Mouse (Mus musculus) C2C12 (cell line): ENCODE data around the gene Clcn3. TPM values are rescaled to one million over a fixed set of nuclear protein-coding genes. Genes with fewer than 3 reads are reported as not detected.

Source experiments
- H3K27me3 ChIP-seq: one replicate; pipeline ENCODE4 v1.6.1; 2011; ENCODE audit not compliant: control insufficient read depth, insufficient read depth, insufficient read length
- H3K36me3 ChIP-seq: one replicate; pipeline ENCODE4 v1.6.1; 2011; ENCODE audit not compliant: control insufficient read depth, insufficient read depth
- H3K4me3 ChIP-seq: one replicate; pipeline ENCODE4 v1.5.1; 2011; ENCODE audit warnings: mild to moderate bottlenecking, control low read depth; ENCODE audit not compliant: poor library complexity, insufficient read depth, severe bottlenecking
- H3K79me2 ChIP-seq: one replicate; pipeline ENCODE4 v1.6.1; 2011; ENCODE audit not compliant: control insufficient read depth, insufficient read depth
- H3K79me3 ChIP-seq: one replicate; pipeline ENCODE4 v1.6.1; 2011; ENCODE audit warnings: low read depth, control low read depth
- H3ac ChIP-seq: one replicate; pipeline ENCODE3; 2011; ENCODE audit warnings: low read depth; ENCODE audit not compliant: control insufficient read depth, insufficient read length
- CEBPB ChIP-seq: IDR thresholded peaks from one replicate; pipeline ENCODE4 v1.6.1; 2011; ENCODE audit warnings: low read depth, mild to moderate bottlenecking, control low read depth, moderate library complexity
- CTCF ChIP-seq: IDR thresholded peaks from one replicate; pipeline ENCODE4 v1.5.1; 2011; ENCODE audit not compliant: control insufficient read depth, insufficient read depth, insufficient read length
- FOSL1 ChIP-seq: IDR thresholded peaks from one replicate; pipeline ENCODE4 v1.8.0; 2011; ENCODE audit warnings: mild to moderate bottlenecking, low read length; ENCODE audit not compliant: poor library complexity, insufficient read depth, severe bottlenecking
- MAX ChIP-seq: IDR thresholded peaks from one replicate; pipeline ENCODE4 v1.6.1; 2011; ENCODE audit warnings: mild to moderate bottlenecking, control low read depth
- MYOD1 ChIP-seq: IDR thresholded peaks from one replicate; pipeline ENCODE4 v1.6.1; 2011; ENCODE audit warnings: low read depth; ENCODE audit not compliant: control insufficient read depth, insufficient read length
- MYOG ChIP-seq: IDR thresholded peaks from one replicate; pipeline ENCODE4 v1.6.1; 2011; ENCODE audit not compliant: control insufficient read depth, insufficient read length; ENCODE audit errors: extremely low read depth
- USF1 ChIP-seq: IDR thresholded peaks from one replicate; pipeline ENCODE4 v1.6.1; 2011; ENCODE audit warnings: low read depth, mild to moderate bottlenecking, control low read depth, moderate library complexity
- polyA plus RNA-seq: library from polyadenylated mRNA; unstranded; fragments of >200 nt; fragmentation: generic; extraction: Trizol; gene quantifications from one replicate; pipeline ENCODE4 v1.2.1, GENCODE M21; 2012; ENCODE audit warnings: missing spikeins

Gene Clcn3
- polyA plus RNA-seq, 1 experiment = 4.4 TPM

GRCm38 (mm10) chr8:60864875-60865274 is 118.2 kb downstream of the Clcn3 start:
- Histone ChIP-seq H3K79me2 (no peaks in the 10 kb centered on the region), H3K4me3 (no peak overlapping the region), H3K27me3 (no peaks in the 10 kb centered on the region), H3ac (no peak overlapping the region), H3K79me3 (no peaks in the 10 kb centered on the region), H3K36me3 (no peaks in the 10 kb centered on the region)
- TF ChIP-seq FOSL1 = peak; percentile 31
- TF ChIP-seq MAX = peak; percentile 64
- TF ChIP-seq USF1 = no peak
- peak; percentile 73 for TF ChIP-seq MYOD1
- TF ChIP-seq MYOG = no peak

- Histone ChIP-seq H3K4me3 (no peak overlapping the region), H3K79me2 (no peaks in the 10 kb centered on the region), H3ac (no peak overlapping the region), H3K36me3 (no peaks in the 10 kb centered on the region), H3K79me3 (no peaks in the 10 kb centered on the region), H3K27me3 (no peaks in the 10 kb centered on the region)
- TF ChIP-seq FOSL1 = no peak
- TF ChIP-seq USF1 = no peak
- no peak for TF ChIP-seq CTCF
- no peak for TF ChIP-seq MAX
- no peak for TF ChIP-seq CEBPB
- TF ChIP-seq MYOD1 = no peak
- TF ChIP-seq MYOG = no peak
Observed at GRCm38 (mm10) chr8:60861783-60862182, 121.3 kb downstream of the Clcn3 start.

GRCm38 (mm10) chr8:60860749-60861148 is 122.4 kb downstream of the Clcn3 start:
- no peaks in the 10 kb centered on the region for H3K27me3 ChIP-seq
- no peak overlapping the region for H3ac ChIP-seq
- no peaks in the 10 kb centered on the region for H3K79me2 ChIP-seq
- TF ChIP-seq MYOD1 (no peak), MAX (no peak), CTCF (no peak), MYOG (no peak), FOSL1 (no peak), USF1 (no peak), CEBPB (no peak)
- H3K4me3 ChIP-seq = no peak overlapping the region
- no peaks in the 10 kb centered on the region for H3K79me3 ChIP-seq
- no peaks in the 10 kb centered on the region for H3K36me3 ChIP-seq

Other genes with a start within 250 kb of the Clcn3 start
- 59.5 TPM for gene Hpf1, start 92.9 kb downstream of the Clcn3 start, polyA plus RNA-seq
- 1.5 TPM for gene Nek1, start 9.9 kb upstream of the Clcn3 start, polyA plus RNA-seq
- 3.8 TPM for gene Sh3rf1, start 240.6 kb upstream of the Clcn3 start, polyA plus RNA-seq